Mouse (Mus musculus): ENCODE data around the gene Dnah3.

DNA sequence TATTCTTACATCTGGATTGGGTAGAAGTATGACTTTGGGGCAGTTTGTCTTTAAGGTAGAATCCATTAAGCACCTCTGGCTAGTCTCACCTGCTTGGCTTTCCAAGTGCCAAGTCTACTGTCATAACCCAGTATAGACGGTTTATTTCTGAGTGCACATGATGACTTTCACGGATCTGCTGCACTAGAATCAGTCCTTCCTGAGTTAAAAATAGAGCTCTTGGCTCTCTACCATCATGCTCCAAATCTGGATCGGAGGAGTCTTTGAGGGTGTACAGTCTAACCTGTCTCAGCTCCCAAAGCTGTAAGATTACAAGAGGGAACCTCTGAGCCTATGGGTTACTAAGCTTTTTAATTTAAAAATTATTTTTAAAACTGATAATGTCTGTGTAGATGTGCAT is 864 bp downstream of the Dnah3 start:
- TF ChIP-seq CTCF (IDR thresholded peaks at IDR 0.05; ENCODE audit: control insufficient read depth, insufficient read depth, insufficient replicate concordance, low read depth, low read length) (no peak), POLR2A (IDR thresholded peaks at IDR 0.05; ENCODE audit: control insufficient read depth, low read depth, low read length) (no peak)

Measured in testis, adult 2 months (tissue).